Mouse (Mus musculus): ENCODE measurements at regions not wholly inside any gene's neighbourhood (a gene's known extent, or its start where the extent isn't known, plus 50 kb on each side); places are given as distances from the start of the nearest gene placed in this dataset.

DNA sequence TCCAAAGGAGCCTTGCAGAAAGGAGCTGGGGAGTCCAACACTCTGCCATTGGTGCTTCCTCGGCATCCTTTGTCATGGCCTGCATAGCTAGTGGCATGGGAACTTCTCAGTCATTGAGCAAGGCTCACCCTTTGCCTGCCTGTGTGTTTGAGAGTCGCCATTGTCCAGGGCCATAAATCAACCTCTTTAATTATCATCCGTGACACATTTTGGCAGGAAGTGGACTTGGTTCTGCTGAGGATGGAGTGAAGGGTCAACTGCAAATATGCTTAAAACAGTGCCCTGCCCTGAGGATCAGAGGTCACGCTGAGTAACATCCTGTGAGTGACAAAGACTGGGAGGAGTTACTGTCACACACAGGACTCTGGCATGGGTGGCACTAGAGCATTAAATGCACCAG lies 151.2 kb downstream of the Chst1 start:
- no peak for DNase-seq (ENCODE audit: low read depth, low spot score)

DNA sequence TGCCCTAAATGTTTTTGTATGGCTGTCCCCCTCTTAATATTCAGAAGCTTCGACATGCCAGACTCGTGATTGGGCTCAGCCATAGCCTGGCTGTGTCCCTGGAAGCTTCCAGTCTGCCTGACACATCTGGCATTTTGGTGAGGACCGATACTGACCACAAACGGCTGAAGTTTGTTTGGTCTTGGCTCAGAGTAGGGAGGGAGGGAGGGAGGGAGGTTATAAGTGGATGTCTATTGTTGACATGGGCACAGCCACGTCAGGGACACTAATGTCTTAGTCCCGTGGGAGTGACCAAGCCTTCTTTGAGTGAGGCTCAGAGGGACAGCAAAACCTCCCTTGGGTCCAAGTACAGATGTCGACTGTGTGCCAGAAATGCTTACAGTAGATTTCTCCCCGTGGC lies 151.7 kb downstream of the Chst1 start:
- DNase-seq (ENCODE audit: low read depth, low spot score) = no peak

DNA sequence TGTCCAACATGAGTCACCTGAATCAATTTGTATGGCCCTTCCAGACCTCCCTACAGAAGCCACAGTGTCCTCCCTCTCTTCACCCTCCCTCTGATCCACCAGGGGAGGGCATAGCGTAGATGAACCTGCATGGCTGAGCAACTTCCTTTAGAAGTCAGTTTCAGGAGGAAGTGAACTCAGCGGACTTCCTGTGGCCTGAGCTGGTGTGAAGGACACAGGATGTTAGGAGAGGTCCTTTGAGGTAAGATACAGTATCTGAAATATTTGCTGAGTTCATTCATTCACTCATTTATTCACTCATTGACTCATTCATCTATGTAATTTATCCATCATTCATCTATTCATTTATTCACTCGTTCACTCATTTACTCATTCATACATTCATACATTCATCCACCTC lies 152.6 kb downstream of the Chst1 start:
- no peak for DNase-seq (ENCODE audit: low read depth, low spot score)

DNA sequence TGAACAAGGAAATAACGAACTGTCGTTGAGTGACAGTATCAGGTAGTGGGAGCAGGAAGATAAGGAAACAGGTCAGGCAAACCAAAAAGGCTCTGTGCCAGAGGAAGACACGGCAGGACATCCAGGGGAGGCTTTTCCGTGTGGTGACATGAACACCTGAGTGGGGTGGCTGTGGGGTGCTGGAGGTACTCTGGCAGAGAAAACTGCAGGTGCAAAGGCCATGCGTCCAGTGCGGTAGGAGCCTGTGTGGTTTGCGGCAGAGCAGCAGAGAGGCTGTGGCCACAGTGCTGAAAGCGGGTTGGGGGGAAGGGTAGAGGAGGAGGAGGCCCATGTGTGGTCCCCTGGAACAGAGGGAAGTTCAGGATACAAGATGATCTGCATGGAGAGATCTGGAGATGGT lies 153.3 kb downstream of the Chst1 start:
- no peak for DNase-seq (ENCODE audit: low read depth, low spot score)

DNA sequence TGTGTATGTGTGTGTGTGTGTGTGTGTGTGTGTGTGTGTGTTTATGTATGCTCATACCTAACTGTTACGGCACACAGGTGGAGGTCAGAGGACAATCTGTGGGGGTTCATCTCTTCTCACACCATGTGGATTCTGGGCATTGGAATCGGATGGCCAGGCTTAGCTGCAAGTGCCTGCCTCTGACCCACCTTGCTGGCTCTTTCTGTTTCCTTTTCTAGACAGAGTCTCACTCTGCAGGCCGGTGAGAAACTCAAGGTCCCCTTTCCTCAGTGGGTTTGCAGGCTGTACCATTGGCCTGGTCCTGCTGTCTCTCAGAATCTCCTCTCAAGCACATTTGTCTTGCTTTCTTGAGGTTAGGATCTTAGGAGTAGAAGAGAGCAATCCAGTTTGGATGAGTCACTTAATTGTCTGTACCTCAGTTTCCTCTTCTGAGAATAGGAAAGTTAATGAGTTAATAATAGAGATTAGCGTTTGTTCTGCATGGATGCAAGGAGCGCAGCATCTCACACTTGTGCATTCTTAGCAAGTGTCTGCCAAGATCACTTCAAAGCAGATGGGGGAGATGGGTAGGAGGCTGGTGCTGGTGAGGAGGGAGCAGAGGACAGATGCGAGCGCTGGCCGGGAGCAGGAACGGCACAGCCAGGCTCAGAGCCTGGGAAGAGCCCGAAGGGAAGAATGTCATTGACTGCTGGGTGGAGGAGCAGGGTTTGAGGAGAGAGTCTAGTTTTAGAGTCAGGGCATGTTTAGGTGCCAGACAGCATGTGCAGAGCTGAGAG lies 155.2 kb downstream of the Chst1 start:
- DNase-seq (ENCODE audit: low read depth, low spot score) = no peak

DNA sequence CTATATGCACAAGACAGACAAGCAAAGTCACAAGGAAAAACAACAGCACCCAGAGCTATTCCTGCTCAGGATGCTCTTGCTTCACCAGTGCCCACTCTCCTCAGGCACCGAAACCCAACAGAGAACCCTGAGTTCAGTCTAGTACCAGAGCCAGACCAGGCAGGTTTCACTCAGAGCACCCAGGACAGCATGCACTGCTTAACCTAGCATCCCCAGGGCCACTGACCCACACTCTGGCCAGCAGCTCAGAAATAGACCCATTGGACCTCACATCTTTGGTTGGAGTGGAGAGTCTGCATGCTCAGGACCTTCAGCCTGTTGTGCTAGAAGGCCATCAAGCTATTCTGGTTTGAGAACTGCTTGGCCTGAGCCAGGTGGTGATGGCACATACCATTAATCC lies 157.0 kb downstream of the Chst1 start:
- DNase-seq (ENCODE audit: low read depth, low spot score) = no peak

DNA sequence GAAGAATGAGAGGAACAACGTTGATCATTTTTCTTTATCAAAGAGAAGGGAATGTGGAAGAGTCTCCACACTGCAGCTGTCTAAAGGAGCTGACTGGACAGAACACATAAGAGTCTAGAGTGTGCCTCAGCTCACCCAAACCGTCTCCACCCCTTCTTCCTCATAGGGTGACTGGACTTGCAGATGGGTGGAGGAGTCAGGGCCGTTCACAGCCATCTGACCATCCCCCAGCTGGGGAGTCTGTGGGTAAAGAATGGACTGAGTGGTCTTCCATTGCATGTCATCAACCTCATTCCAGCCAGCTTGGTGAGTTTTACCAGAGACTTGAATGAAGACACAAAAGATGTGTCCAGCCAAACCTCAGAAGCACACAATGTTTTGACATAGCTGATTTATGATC lies 156.1 kb upstream of the Syt13 start:
- DNase-seq (ENCODE audit: low read depth, low spot score) = no peak

DNA sequence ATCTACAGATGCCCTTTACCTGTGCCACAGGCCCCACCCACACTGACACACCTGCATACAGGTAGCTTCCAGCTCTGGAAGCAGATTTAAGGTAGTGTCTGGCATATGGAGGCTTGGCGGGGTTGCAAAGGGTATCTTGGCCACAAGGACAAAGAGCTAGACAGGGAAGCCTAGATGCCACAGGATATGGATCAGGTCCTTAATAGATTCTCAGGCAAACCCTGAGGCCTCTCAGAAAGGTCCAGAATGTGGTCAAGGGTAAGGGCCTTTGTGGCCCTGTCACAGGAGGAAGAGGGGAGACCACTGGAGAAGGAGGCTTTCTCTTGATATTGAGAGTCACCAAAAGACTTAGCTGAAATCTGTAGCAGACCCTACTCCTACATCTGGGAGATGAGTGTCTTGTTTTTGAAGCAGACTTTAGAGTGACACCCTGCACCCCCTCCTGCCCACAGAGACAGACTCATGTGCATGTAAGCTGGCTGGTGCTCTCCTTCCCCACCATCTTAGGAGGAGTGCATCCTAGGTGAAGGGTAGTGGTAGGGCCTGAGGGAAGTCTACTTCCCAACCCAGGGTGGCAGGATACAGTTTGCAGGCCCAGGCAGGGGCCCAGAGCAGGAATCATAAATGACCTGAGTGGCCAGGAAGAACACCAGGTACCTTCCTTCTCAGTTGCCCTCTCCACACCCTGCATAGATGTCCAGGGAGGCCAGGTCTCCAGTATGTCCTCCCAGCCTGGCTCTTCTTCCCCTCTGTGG lies 150.8 kb upstream of the Syt13 start:
- no peak for DNase-seq (ENCODE audit: low read depth, low spot score)

DNA sequence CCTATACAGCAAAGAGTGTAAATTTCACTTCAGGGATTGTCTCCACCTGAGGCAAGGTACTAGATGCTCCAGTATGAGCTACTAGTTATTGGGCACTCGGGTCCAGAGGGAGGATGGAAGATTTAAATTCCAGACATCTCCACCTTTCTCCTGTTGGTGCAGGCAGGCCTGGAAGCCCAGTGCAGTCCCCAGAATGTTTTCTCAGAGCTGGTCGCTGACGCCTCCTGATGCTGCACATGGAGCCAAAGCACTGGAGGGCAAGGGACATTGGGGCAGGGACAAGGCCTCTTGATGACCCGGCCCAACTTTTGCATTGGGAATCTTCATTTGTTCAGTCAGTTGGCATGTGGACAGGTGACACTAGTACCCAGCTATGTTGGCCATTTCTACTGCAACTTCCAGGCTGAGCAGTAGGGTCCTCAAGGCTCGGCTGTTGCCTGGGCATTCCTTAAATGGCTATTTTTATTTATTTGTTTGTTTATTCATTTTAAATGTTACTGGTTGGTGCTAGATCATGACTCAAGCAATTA lies 147.4 kb upstream of the Syt13 start:
- no peak for DNase-seq (ENCODE audit: low read depth, low spot score)

DNA sequence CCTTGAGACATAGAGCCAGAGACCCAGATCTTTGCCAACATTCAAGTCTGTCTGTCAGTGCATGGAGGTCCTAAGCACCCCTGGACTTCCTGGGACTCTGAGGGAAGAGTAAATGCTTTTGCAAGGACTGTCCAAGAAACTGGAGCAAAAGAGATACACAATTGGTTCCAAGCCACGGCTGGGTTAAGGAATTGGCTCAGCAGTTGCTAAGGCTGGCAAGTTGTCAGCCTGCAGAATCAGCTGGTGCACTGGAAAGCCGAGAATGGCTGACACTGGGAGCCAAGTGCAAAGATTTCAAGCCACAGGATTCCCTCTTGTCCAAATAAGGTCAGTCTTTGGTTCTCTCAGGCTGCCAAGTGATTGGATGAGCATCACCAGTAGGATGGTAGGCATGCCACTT lies 146.8 kb upstream of the Syt13 start:
- DNase-seq (ENCODE audit: low read depth, low spot score) = no peak

DNA sequence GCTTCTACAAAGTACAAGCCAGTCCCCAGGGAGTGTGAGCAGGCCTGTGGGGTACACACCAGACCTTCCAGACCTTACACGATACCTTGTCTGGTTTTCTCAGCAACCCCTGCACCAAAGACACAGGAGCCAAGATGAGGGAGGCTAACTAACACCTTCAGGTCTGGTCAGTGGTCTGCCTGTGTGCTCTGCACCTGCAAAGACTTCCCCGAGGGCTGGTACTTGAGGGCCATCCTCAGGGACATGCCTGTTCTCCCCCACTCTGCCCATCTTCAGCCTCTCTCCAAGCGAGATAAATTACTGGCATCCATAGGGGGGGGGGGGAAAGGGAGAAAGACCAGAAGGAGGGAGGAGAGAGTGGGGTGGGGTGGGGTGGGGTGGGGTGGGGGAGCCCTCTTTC lies 145.8 kb upstream of the Syt13 start:
- DNase-seq (ENCODE audit: low read depth, low spot score) = no peak

DNA sequence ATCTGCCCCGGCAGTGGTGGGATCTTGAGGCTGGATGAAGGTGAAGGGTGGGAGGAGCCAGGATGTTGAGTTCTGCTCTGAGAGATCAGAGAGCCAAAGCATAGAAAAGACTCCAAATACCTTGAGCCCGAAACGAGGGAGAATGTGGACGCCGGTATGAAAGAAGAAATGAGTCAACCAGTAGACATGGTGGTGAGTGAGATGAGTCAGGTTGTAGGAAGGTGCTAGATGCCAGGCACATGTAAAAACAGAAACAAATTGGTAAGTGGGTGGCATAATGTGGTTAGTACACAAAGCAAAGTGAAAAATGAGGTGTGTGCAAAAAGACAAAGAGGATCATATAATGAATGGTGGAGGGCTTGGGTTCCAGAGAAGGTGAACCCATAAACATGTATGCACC lies 144.8 kb upstream of the Syt13 start:
- DNase-seq (ENCODE audit: low read depth, low spot score) = no peak

DNA sequence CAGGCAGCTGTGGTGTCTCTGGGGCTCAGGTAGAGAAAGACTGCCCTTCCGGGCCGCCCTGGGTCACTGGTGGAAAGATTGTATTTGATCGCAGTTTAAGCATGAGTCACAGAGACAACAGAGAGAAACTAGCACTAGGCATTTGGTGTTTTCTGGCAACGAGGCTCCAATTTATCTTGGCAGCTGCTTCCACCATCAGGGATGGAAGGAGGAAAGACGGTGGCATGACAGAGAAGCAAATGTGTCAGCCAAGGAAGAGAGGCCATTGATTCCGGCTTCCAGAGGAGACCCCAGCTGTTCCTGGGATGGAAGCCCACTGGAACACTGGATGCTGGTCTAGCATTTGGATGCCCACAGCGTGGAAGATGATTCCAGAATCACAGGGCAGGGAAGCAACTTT lies 142.3 kb upstream of the Syt13 start:
- DNase-seq (ENCODE audit: low read depth, low spot score) = no peak

DNA sequence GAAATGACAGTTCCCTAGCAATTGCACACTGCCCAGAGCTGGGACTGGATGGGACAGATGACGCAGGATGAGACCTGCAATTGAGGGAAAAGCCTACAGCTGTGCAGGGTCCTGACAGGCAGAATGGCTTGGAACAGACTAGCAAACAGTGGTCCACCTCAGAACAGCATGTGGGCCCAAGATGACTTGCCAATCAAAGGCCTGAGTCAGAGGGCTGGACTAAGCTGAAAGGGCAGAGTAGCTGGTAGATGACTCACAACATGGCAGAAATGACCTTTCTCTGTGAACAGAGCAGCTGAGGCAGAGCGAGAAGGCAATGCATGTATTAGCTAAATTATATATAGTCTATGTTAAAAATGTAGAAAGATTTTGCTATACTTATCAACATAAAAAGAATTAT lies 138.4 kb upstream of the Syt13 start:
- no peak for DNase-seq (ENCODE audit: low read depth, low spot score)

DNA sequence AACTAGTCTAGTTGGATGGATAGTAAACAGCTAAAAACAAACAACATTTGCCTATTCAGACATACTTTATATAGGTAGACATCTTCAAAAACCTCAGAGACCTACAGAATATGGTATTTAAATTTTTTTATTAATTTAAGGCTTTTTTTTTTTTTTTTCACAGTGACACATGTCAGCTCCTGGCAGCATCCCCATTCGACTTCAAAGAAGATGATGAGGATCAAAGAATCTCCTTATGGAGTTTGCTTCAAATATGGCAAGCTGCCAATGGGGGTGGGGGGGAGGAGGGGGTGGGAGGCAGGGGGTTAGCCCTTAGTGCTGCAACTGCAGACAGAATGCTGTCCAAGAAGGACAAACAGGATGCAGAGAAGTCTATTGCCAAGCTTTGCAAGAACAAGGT lies 135.8 kb upstream of the Syt13 start:
- DNase-seq (ENCODE audit: low read depth, low spot score) = no peak

DNA sequence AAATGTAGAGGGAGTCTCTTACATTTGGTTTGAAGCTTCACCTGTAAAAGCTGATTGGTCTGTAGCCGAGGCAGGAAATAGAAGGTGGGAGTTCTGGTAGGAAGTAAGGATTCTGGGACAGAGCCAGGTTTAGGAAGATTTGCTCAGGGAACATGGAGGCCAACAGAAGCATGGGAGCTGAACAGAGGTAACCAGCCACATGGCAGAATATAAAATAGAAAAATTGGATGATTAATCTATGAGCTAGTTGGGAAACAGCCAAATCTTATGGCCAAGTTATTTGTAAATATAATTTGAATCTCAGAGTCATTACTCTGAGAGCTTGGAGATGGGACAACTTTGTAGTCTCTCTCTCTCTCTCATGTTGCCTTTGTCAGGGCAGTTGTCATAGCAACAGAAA lies 134.9 kb upstream of the Syt13 start:
- DNase-seq (ENCODE audit: low read depth, low spot score) = no peak

DNA sequence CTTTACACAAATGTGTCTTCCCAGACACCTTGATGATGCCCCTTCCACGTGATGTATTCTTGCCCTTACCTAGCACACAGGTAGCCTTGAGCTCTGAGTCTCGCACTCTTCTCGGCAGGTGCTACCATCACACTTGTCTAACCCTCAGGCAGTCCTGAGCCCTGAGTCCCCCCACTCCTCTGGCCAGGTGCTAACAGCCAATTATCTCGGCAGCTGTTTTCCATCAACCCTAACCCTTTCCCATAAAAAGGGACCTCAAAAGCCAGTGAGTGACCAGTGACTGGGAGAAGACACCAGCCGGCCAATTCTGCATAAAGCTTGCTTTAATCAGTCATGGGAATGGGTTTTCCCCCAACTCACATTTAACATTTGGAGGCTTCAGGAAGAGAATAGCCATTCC lies 133.4 kb upstream of the Syt13 start:
- no peak for DNase-seq (ENCODE audit: low read depth, low spot score)

DNA sequence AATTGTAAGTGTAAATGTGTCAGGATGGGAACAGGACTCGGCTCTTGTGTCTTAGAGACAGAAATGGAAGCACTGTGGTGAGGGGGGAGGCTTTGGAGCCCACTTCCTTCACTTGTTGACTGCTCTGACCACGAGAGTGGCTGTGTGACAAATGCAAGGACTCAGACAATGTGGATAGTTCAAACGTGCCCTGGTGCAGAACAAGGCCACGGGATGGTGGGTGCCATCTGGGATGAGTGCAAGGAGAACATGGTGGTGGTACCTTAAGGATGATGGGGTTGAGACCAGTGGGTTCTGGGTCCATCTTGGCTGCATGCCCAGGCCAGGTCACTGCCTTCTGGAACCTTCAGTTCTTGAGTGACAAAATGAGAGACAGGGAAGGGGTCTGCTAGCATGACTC lies 132.3 kb upstream of the Syt13 start:
- no peak for DNase-seq (ENCODE audit: low read depth, low spot score)

DNA sequence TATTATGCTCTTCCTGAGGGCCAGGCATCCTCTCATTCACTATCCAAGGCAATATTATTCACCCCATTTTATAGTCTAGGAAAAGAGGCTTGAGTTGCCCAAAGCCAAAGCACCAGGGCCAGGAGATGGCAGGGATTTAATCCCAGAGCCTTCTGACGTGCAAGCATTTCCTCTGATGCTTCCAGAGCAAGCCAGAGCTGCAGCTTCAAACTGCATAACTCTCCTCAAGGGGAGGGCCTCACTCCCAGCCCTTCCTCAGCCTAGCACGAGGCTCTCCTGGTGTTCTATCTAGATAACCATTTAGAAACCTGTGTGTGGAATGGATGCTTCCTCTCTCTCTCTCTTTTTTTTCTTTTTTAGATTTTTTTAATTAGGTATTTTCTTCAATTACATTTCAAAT lies 130.0 kb upstream of the Syt13 start:
- DNase-seq (ENCODE audit: low read depth, low spot score) = no peak

DNA sequence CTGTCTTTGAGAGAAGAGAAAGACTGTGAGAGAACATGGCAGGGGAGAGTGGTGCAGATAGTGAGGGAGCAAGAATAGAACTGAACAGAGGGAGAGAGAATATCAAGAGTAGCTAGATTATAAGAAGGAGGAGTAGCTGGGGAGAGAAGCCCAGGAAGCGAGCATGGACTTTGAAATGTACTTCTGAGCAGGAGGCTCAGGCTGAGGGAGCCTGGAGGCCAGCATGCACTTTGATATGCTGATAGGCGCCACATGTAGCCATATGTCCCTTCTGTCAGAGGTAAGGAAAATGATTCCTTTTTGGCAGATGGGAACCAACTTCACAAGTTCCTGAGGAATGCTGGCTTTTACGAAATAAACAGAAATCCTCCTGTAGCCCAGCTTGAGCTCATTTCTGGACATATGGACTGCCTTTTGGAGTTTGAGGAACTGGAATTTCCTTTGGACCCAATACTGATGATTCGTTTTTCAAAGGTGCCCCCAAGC lies 126.9 kb upstream of the Syt13 start:
- DNase-seq (ENCODE audit: low read depth, low spot score) = no peak

DNA sequence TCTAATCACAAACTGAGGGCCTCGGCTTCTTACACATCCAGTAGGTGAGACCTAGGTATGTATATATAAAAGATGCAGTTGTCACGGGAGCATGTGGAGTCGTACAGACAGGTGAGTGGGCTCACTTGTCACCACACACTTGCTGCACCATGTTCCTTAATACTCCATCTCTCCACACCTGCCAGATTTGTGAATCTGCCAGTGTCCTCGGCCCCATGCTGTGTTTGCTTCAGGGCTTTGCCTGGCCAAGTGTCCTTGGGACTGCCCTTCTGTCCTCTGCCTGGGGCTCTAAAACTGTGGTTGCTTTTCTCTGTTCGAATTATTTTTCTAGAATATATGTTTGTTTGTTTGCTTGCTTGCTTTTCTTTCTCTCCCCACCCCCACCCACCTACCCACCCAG lies 126.0 kb upstream of the Syt13 start:
- no peak for DNase-seq (ENCODE audit: low read depth, low spot score)

DNA sequence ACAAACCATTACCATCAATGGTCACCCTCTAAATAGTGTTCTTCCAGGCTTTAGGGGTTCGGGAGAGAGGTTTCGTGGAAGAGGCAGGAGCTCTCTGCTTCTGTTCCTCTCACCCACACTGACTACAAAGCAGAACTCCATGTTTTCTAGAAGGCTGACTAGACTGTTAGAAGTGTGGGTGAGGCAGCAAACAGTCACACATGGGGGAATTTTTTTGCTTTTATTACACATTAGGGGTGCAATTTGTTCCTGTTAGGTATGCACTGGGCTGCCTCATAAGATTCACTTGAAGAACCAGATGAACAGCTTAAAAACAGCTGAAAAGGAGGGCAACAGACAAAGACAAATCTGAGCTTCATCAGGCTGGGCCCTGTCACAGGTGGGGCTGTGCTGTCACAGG lies 124.5 kb upstream of the Syt13 start:
- DNase-seq (ENCODE audit: low read depth, low spot score) = no peak

DNA sequence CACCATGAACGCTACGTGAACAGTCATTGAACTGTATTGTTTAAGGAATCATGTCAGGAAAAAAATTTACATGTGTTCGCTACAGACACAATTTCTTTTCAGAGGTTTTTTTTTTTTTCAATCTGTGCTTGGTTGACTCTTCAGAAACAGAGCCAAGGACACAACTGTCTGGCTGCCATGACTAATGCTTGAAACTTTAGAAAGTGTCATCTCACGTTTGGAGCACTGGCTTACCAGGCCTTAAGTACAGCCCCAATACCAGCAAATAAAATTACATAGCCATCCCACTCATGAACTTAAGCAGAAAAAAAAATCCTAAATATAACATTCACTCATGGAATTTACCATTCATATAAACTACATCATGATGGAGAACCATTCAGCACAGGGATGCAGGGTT lies 115.1 kb upstream of the Syt13 start:
- no peak for DNase-seq (ENCODE audit: low read depth, low spot score)

Measured in R1 (cell line).